Mouse (Mus musculus) forebrain, embryonic 15.5 days (tissue): ENCODE data around the gene Harbi1. TPM values are rescaled to one million over a fixed set of nuclear protein-coding genes. Genes with fewer than 3 reads are reported as not detected.

Source experiments
- ATAC-seq: fragments of 200-750 bp; cut with Nextera tagmentation; replicated peaks from 2 replicates; pipeline ENCODE4 v1.8.0; 2017; ENCODE audit warnings: mild to moderate bottlenecking, moderate TSS enrichment, moderate library complexity
- H3K27ac ChIP-seq: fragments of 300-500 bp; sonication (generic); replicated peaks from 2 replicates; pipeline ENCODE4 v1.5.1; 2015; ENCODE audit warnings: mild to moderate bottlenecking, inconsistent platforms
- H3K27me3 ChIP-seq: fragments of 300-500 bp; sonication (generic); 2 replicates; pipeline ENCODE4 v1.6.1; 2015; ENCODE audit warnings: inconsistent platforms
- H3K36me3 ChIP-seq: fragments of 300-500 bp; sonication (generic); 2 replicates; pipeline ENCODE4 v1.6.1; 2015; ENCODE audit warnings: mild to moderate bottlenecking, inconsistent platforms
- H3K4me1 ChIP-seq: fragments of 300-500 bp; sonication (generic); 2 replicates; pipeline ENCODE4 v1.6.1; 2015; ENCODE audit warnings: inconsistent platforms
- H3K4me2 ChIP-seq: fragments of 300-500 bp; sonication (generic); replicated peaks from 2 replicates; pipeline ENCODE4 v1.6.1; 2015; ENCODE audit warnings: mild to moderate bottlenecking, inconsistent platforms
- H3K4me3 ChIP-seq: fragments of 300-500 bp; sonication (generic); 2 replicates; pipeline ENCODE4 v1.5.1; 2015; ENCODE audit warnings: mild to moderate bottlenecking, inconsistent platforms
- H3K9ac ChIP-seq: fragments of 300-500 bp; sonication (generic); replicated peaks from 2 replicates; pipeline ENCODE4 v1.6.1; 2015; ENCODE audit warnings: mild to moderate bottlenecking, inconsistent platforms
- H3K9me3 ChIP-seq: fragments of 300-500 bp; sonication (generic); 2 replicates; pipeline ENCODE4 v1.6.1; 2016; ENCODE audit warnings: inconsistent platforms
- WGBS: fragments of 180-500 bp; shearing (Covaris S2); methylation state at CpG from one replicate; pipeline ENCODE4 v1.1.7; 2015; ENCODE audit warnings: mixed read lengths; 5-methylcytosine and 5-hydroxymethylcytosine counted together
- polyA plus RNA-seq: library from polyadenylated mRNA; unstranded; fragments of >200 nt; fragmentation: Nextera tagmentation; extraction: Ambion mirVana; gene quantifications from 2 replicates; pipeline ENCODE4 v1.2.1, GENCODE M21; 2015

Harbi1 gene
- polyA plus RNA-seq, 1 experiment from 2014 or later: 20.4 TPM

DNA sequence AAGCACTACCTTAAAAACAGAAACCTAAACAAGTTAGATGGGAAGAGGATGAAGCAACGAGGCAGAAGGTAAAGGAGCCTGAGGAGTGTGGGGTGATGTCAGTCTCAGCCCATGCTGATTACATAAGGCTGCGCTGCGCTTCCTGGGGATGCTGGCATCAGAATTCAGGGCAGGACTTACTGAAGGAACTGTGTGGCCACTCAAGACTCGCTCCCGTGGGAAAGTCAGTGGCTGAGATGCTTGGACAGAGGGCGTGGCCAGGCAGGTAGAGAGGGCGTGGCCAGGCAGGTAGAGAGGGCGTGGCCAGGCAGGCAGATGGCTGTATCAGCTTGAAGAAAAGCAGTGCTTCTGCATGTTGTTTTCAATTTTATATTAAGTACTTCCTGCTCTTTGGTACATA is 26.7 kb upstream of the Harbi1 start:
- Histone ChIP-seq H3K4me1 (no peaks in the 10 kb centered on the region), H3K27me3 (no peaks in the 10 kb centered on the region), H3K36me3 (peaks cover 65% of the 10 kb centered on the region), H3K27ac (no peak overlapping the region), H3K4me2 (no peak overlapping the region), H3K4me3 (no peak overlapping the region), H3K9ac (no peak overlapping the region), H3K9me3 (no peaks in the 10 kb centered on the region)
- 80% methylated on average over 8 of the region's 8 CpGs for WGBS
- no peak for ATAC-seq

DNA sequence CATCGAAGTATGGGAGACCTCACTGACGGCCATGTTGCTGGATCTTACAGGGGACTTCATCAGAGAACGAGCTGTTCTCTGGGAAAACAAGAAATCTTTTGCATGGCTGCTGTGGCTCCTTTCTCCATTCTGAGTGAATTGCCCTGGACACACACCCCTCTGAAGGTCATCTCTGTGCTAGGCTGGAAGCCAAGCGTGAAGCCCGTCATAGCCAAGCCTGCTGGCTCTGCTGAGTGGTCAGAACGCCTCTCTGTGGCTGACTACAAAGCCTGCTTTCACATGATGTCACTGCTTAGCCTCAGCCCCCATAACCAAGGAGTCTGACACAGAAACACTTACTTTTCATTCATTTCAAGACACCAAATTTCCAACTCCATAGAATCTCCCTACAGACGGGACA is 21.2 kb upstream of the Harbi1 start:
- no peak for ATAC-seq

GRCm38 (mm10) chr2:91695436-91696224 is 15.0 kb upstream of the Harbi1 start:
- Histone ChIP-seq H3K4me3 (no peak overlapping the region), H3K27ac (no peak overlapping the region), H3K9ac (no peak overlapping the region), H3K4me2 (no peak overlapping the region), H3K27me3 (no peaks in the 10 kb centered on the region), H3K4me1 (no peaks in the 10 kb centered on the region), H3K9me3 (no peaks in the 10 kb centered on the region), H3K36me3 (peaks cover 17% of the 10 kb centered on the region)
- ATAC-seq: no peak
- 92% methylated on average over 10 of the region's 10 CpGs for WGBS

More for the DNA sequence above, 21.2 kb upstream of the Harbi1 start:
- Histone ChIP-seq H3K9me3 (no peaks in the 10 kb centered on the region), H3K4me3 (no peak overlapping the region), H3K9ac (no peak overlapping the region), H3K36me3 (peaks cover 52% of the 10 kb centered on the region), H3K27me3 (no peaks in the 10 kb centered on the region), H3K4me1 (no peaks in the 10 kb centered on the region), H3K4me2 (no peak overlapping the region), H3K27ac (no peak overlapping the region)
- 79% methylated on average over 7 of the region's 7 CpGs for WGBS

DNA sequence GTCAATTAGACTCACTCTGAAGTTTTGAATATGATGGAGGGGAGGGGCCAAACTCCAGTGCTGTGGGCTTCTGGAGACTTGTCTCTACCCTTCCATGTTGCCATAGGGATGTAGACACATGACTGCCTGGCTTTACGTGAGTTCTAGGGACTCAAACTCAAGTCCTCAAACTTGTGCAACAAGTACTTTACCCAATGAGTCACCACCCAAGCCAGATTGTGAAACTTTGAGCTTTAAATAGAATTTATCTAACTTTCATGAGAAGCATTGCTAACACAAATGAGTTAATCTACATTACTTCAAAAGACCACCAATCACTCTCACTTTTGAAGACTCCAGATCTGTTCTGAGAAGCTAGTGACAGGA is 14.4 kb upstream of the Harbi1 start:
- no peak overlapping the region for H3K9ac ChIP-seq
- H3K27ac ChIP-seq: no peak overlapping the region
- H3K27me3 ChIP-seq: no peaks in the 10 kb centered on the region
- no peak overlapping the region for H3K4me3 ChIP-seq
- ATAC-seq: no peak
- 96% methylated on average over 1 of the region's 1 CpGs for WGBS
- H3K36me3 ChIP-seq: peaks cover 14% of the 10 kb centered on the region
- no peaks in the 10 kb centered on the region for H3K4me1 ChIP-seq
- no peak overlapping the region for H3K4me2 ChIP-seq
- H3K9me3 ChIP-seq: no peaks in the 10 kb centered on the region

DNA sequence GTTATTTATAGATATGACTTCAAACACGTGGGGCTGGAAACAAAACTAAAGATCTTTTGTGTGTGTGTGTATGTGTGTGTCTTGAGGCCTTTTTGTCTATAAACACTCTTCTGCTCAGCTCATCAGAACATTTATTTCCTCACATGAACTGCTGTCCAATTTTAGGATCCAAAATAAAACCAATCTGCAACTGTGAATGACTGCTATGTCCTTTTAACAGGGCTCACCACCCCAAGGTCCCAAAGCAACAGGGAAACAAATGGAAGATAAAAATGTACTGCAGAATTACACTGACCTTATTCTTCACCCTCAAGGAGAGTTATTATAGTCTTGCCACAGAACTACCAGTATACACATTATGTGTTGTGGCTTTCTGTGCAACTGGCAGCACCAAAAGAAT is 11.4 kb upstream of the Harbi1 start:
- H3K4me3 ChIP-seq: no peak overlapping the region
- peaks cover 6% of the 10 kb centered on the region for H3K36me3 ChIP-seq
- H3K9ac ChIP-seq: no peak overlapping the region
- no peak overlapping the region for H3K27ac ChIP-seq
- no peaks in the 10 kb centered on the region for H3K4me1 ChIP-seq
- no peaks in the 10 kb centered on the region for H3K9me3 ChIP-seq
- 76% methylated on average over 1 of the region's 1 CpGs for WGBS
- no peak overlapping the region for H3K4me2 ChIP-seq
- H3K27me3 ChIP-seq: no peaks in the 10 kb centered on the region
- ATAC-seq: no peak

GRCm38 (mm10) chr2:91701366-91701765 is 9.3 kb upstream of the Harbi1 start:
- no peak overlapping the region for H3K4me2 ChIP-seq
- H3K36me3 ChIP-seq: no peaks in the 10 kb centered on the region
- H3K27me3 ChIP-seq: no peaks in the 10 kb centered on the region
- no peak overlapping the region for H3K27ac ChIP-seq
- no peaks in the 10 kb centered on the region for H3K4me1 ChIP-seq
- WGBS: 99% methylated on average over 2 of the region's 2 CpGs
- no peaks in the 10 kb centered on the region for H3K9me3 ChIP-seq
- H3K4me3 ChIP-seq: no peak overlapping the region
- no peak overlapping the region for H3K9ac ChIP-seq
- ATAC-seq: no peak

GRCm38 (mm10) chr2:91705736-91706135 is 4.9 kb upstream of the Harbi1 start:
- H3K4me2 ChIP-seq: no peak overlapping the region
- no peaks in the 10 kb centered on the region for H3K9me3 ChIP-seq
- peaks cover 11% of the 10 kb centered on the region for H3K4me1 ChIP-seq
- 90% methylated on average over 6 of the region's 6 CpGs for WGBS
- H3K4me3 ChIP-seq: no peak overlapping the region
- no peaks in the 10 kb centered on the region for H3K27me3 ChIP-seq
- no peak overlapping the region for H3K9ac ChIP-seq
- no peak overlapping the region for H3K27ac ChIP-seq
- ATAC-seq: no peak
- no peaks in the 10 kb centered on the region for H3K36me3 ChIP-seq

DNA sequence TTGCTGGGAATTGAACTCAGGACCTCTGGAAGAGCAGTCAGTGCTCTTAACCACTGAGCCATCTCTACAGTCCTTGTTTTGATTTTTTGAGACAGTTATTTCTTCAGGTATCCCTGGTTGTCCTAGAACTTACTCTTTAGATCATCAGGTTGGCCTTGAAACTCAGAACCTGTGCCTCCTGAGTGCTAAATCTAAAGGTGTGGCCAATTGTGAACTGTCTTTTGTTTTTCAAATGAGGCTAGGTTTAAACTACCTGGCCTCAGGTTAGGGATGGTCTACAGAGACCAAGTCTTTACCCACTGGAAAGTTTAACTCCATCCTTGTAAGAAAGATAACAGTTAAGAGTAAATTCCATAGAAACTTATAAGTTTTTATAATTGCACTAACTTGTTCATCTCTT is 4.2 kb upstream of the Harbi1 start:
- ATAC-seq: no peak
- H3K27ac ChIP-seq: no peak overlapping the region
- peaks cover 13% of the 10 kb centered on the region for H3K4me1 ChIP-seq
- H3K9me3 ChIP-seq: no peaks in the 10 kb centered on the region
- no peaks in the 10 kb centered on the region for H3K36me3 ChIP-seq
- no peak overlapping the region for H3K4me3 ChIP-seq
- no peaks in the 10 kb centered on the region for H3K27me3 ChIP-seq
- H3K4me2 ChIP-seq: no peak overlapping the region
- no peak overlapping the region for H3K9ac ChIP-seq

- no peaks in the 10 kb centered on the region for H3K9me3 ChIP-seq
Observed at GRCm38 (mm10) chr2:91708361-91708760, 2.3 kb upstream of the Harbi1 start.

DNA sequence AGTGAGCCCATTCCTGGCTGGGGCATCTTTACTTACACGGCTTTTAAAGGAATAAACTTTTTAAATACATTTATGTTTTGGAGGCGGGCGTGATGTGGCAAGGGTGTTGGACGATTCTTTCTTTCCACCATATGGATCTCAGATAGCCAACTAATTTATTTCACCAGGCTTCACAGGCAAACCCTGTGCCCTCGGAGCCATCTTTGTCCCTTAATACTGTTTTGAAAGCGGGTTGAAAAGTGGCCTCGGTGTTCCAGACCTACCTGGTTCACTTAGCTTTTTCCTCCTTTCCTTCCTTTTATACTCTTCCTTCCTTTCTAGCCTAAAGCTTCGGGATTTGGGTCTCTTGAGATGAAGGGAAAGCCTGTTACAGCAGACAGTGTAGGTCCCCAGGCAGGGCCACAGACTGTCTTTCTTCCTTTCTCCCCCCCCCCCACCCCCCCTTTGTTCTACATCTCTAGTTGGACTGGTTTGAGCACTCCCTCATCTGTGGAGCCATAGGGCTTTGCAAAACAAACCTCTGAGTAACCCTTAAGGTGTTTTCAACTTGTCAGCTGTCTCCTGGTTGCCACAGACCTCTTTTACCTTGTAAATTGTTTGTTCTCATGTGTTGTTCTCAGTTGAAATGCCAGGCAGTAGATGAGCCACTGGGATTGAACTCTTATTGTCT is 739 bp downstream of the Harbi1 start:
- no peak for ATAC-seq
- 6% methylated on average over 8 of the region's 8 CpGs for WGBS

More at GRCm38 (mm10) chr2:91708361-91708760, 2.3 kb upstream of the Harbi1 start:
- no peaks in the 10 kb centered on the region for H3K36me3 ChIP-seq
- peaks cover 23% of the 10 kb centered on the region for H3K4me1 ChIP-seq
- no peak overlapping the region for H3K9ac ChIP-seq
- 97% methylated on average over 6 of the region's 6 CpGs for WGBS
- H3K4me2 ChIP-seq: no peak overlapping the region
- no peaks in the 10 kb centered on the region for H3K27me3 ChIP-seq
- H3K27ac ChIP-seq: no peak overlapping the region
- H3K4me3 ChIP-seq: no peak overlapping the region
- ATAC-seq: no peak

GRCm38 (mm10) chr2:91714921-91715320 is 4.3 kb downstream of the Harbi1 start:
- WGBS: 65% methylated on average over 1 of the region's 1 CpGs
- no peak overlapping the region for H3K27ac ChIP-seq
- no peak overlapping the region for H3K4me3 ChIP-seq
- H3K9me3 ChIP-seq: no peaks in the 10 kb centered on the region
- H3K9ac ChIP-seq: no peak overlapping the region
- H3K4me1 ChIP-seq: peaks cover 12% of the 10 kb centered on the region
- no peaks in the 10 kb centered on the region for H3K36me3 ChIP-seq
- H3K27me3 ChIP-seq: no peaks in the 10 kb centered on the region
- no peak overlapping the region for H3K4me2 ChIP-seq
- ATAC-seq: no peak

More for the DNA sequence above, 739 bp downstream of the Harbi1 start:
- Histone ChIP-seq H3K27me3 (no peaks in the 10 kb centered on the region), H3K4me1 (peaks cover 23% of the 10 kb centered on the region), H3K27ac (peak overlapping the region; percentile 83), H3K4me2 (peak overlapping the region; percentile 77), H3K9me3 (no peaks in the 10 kb centered on the region), H3K36me3 (no peaks in the 10 kb centered on the region), H3K9ac (peak overlapping the region; percentile 67), H3K4me3 (peak overlapping the region; percentile 97)

GRCm38 (mm10) chr2:91718276-91718675 is 7.6 kb downstream of the Harbi1 start:
- 93% methylated on average over 6 of the region's 6 CpGs for WGBS
- no peaks in the 10 kb centered on the region for H3K4me1 ChIP-seq
- no peaks in the 10 kb centered on the region for H3K9me3 ChIP-seq
- H3K9ac ChIP-seq: no peak overlapping the region
- no peaks in the 10 kb centered on the region for H3K27me3 ChIP-seq
- H3K4me2 ChIP-seq: no peak overlapping the region
- H3K36me3 ChIP-seq: peaks cover 12% of the 10 kb centered on the region
- H3K27ac ChIP-seq: no peak overlapping the region
- no peak overlapping the region for H3K4me3 ChIP-seq
- no peak for ATAC-seq
